Mouse (Mus musculus): ENCODE measurements at regions not wholly inside any gene's neighbourhood (a gene's known extent, or its start where the extent isn't known, plus 50 kb on each side); places are given as distances from the start of the nearest gene placed in this dataset.

DNA sequence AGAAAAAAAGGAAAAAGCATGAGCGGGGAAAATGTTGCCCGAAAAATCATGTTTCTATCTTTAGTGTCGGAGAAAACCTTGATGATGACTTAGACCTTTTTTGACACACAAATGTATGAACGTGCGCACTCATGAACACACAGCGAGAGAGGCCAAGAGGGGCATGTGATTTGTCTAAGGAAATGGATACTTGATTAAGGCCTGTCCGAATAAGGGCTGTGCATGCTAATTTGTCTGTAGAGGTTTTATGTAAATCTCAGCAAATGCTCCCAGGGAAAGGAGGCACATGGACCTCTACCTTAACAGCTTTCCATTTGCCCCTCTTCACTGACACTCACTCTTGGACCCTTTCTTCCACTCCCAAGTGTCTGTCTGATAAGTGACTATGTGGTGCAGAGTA is 182.5 kb upstream of the Rgma start:
- H3K36me3 ChIP-seq = no peaks in the 10 kb centered on the region
- H3K27me3 ChIP-seq = no peaks in the 10 kb centered on the region
- no peak for ATAC-seq (ENCODE audit: insufficient number of reproducible peaks, insufficient read depth, low FRiP score, low TSS enrichment, low read depth)
- WGBS = 82% methylated on average over 7 of the region's 7 CpGs
- no peak overlapping the region for H3K9ac ChIP-seq
- H3K4me2 ChIP-seq = no peak overlapping the region
- no peaks in the 10 kb centered on the region for H3K9me3 ChIP-seq
- 0 out of 2 replicates have a peak, but pooled peaks cover 7% of the 10 kb centered on the region for H3K4me1 ChIP-seq
- no peak overlapping the region for H3K4me3 ChIP-seq
- H3K27ac ChIP-seq = no peak overlapping the region

DNA sequence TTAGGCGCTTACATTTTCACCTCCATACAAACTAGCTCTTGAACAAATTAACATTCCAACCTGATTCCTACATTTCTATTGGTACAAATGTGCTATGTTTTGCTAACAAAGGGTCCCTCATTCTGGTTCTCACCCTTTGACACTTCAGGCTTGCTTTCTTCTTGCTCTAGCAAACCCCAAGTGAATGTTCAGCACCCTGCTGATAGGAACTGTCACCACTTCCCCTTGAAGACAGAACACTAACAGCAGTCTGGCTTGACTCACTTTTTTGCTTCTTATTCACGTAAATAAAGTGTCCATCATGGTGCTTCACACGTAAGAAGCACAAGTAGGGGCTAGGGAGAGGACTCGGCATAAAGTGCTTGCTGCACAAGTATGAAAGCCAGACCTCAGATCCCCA is 180.0 kb upstream of the Rgma start:
- Histone ChIP-seq H3K27me3 (no peaks in the 10 kb centered on the region), H3K9ac (no peak overlapping the region), H3K4me1 (0 out of 2 replicates have a peak, but pooled peaks cover 7% of the 10 kb centered on the region), H3K4me3 (no peak overlapping the region), H3K36me3 (no peaks in the 10 kb centered on the region), H3K4me2 (no peak overlapping the region), H3K27ac (no peak overlapping the region), H3K9me3 (peaks cover 3% of the 10 kb centered on the region; the same call in 1 of the 2 replicates)
- no peak for ATAC-seq (ENCODE audit: insufficient number of reproducible peaks, insufficient read depth, low FRiP score, low TSS enrichment, low read depth)
- WGBS = 74% methylated on average over 4 of the region's 4 CpGs

DNA sequence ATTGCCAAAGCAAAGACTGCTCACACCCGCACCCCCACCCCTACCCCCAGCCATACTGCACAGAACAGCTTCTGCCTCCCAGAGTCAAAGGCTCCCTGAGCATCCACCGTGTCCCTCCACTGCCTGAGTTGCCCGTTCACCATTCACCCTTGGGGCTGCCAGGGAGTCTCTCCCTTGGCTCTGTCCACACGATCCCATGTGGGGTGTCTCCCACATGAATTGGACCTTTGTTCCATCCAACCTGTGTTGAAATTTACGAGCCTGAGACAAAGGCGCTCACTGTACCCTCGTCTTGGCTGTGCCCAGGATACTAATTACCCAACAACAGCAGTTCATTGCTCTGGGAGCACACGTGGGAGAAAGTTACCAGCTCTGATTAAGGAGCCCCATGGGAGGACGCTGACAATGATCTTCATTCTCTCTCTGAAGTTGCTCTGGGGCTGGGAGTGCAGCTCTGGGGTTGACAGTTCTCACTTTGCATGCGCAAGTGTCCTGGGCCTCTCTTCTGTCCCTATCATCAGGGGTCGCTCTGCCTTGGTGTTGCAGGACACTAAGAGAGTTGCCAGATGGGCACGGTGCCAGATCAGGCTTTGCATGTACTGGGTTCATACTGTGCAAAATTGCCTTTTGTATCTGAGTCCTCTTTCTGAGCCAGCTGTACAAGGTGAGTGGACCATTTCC is 178.3 kb upstream of the Rgma start:
- no peaks in the 10 kb centered on the region for H3K27me3 ChIP-seq
- WGBS = 34% methylated on average over 12 of the region's 12 CpGs
- 0 out of 2 replicates have a peak, but pooled peaks cover 7% of the 10 kb centered on the region for H3K4me1 ChIP-seq
- 0 out of 2 replicates have a peak, but pooled peaks have one; percentile 52 for ATAC-seq (ENCODE audit: insufficient number of reproducible peaks, insufficient read depth, low FRiP score, low TSS enrichment, low read depth)
- H3K9me3 ChIP-seq = peaks cover 3% of the 10 kb centered on the region; the same call in 1 of the 2 replicates
- H3K27ac ChIP-seq = no peak overlapping the region
- no peak overlapping the region for H3K9ac ChIP-seq
- no peaks in the 10 kb centered on the region for H3K36me3 ChIP-seq
- H3K4me3 ChIP-seq = no peak overlapping the region
- no peak overlapping the region for H3K4me2 ChIP-seq

- WGBS = 76% methylated on average over 5 of the region's 5 CpGs
- no peaks in the 10 kb centered on the region for H3K36me3 ChIP-seq
Measured at GRCm38 (mm10) chr7:73198069-73198468, 177.2 kb upstream of the Rgma start.

GRCm38 (mm10) chr7:73199967-73200366 is 175.3 kb upstream of the Rgma start:
- peaks cover 9% of the 10 kb centered on the region; the same call in 1 of the 2 replicates for H3K9me3 ChIP-seq
- 0 out of 2 replicates have a peak, but pooled peaks cover 7% of the 10 kb centered on the region for H3K4me1 ChIP-seq
- H3K36me3 ChIP-seq = no peaks in the 10 kb centered on the region
- H3K9ac ChIP-seq = no peak overlapping the region
- no peak overlapping the region for H3K4me2 ChIP-seq
- no peak for ATAC-seq (ENCODE audit: insufficient number of reproducible peaks, insufficient read depth, low FRiP score, low TSS enrichment, low read depth)
- WGBS = 91% methylated on average over 6 of the region's 6 CpGs
- no peak overlapping the region for H3K27ac ChIP-seq
- H3K27me3 ChIP-seq = no peaks in the 10 kb centered on the region
- no peak overlapping the region for H3K4me3 ChIP-seq

More at GRCm38 (mm10) chr7:73198069-73198468, 177.2 kb upstream of the Rgma start:
- peaks cover 3% of the 10 kb centered on the region; the same call in 1 of the 2 replicates for H3K9me3 ChIP-seq
- ATAC-seq (ENCODE audit: insufficient number of reproducible peaks, insufficient read depth, low FRiP score, low TSS enrichment, low read depth) = no peak
- no peak overlapping the region for H3K4me3 ChIP-seq
- H3K27ac ChIP-seq = no peak overlapping the region
- no peak overlapping the region for H3K9ac ChIP-seq
- H3K4me2 ChIP-seq = no peak overlapping the region
- H3K27me3 ChIP-seq = no peaks in the 10 kb centered on the region
- H3K4me1 ChIP-seq = 0 out of 2 replicates have a peak, but pooled peaks cover 7% of the 10 kb centered on the region

DNA sequence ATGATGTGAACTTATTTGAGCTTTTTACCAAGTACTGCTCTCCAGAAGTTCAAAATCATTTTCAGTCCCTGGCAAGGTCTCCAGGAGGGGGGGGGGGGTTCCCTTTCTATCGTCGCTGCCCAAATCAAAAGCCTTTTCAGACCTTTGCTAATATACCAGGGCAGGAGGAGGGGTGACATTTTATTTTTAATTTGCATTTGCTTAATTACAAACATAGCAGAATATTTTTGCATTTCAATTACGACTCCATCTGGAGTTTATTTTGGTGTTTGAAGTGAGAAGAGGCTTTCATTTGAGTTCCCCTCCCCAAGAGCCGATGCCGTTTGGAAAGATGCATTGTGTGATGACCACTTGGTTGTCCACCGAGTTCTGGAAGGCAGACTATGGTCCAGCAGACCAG is 174.0 kb upstream of the Rgma start:
- Histone ChIP-seq H3K36me3 (no peaks in the 10 kb centered on the region), H3K27ac (no peak overlapping the region), H3K27me3 (no peaks in the 10 kb centered on the region), H3K9ac (no peak overlapping the region), H3K4me2 (no peak overlapping the region), H3K4me3 (no peak overlapping the region), H3K9me3 (peaks cover 9% of the 10 kb centered on the region; the same call in 1 of the 2 replicates), H3K4me1 (0 out of 2 replicates have a peak, but pooled peaks cover 7% of the 10 kb centered on the region)
- WGBS = 53% methylated on average over 6 of the region's 6 CpGs
- ATAC-seq (ENCODE audit: insufficient number of reproducible peaks, insufficient read depth, low FRiP score, low TSS enrichment, low read depth) = no peak

GRCm38 (mm10) chr7:73206922-73207811 is 168.1 kb upstream of the Rgma start:
- 55% methylated on average over 7 of the region's 7 CpGs for WGBS
- no peak for ATAC-seq (ENCODE audit: insufficient number of reproducible peaks, insufficient read depth, low FRiP score, low TSS enrichment, low read depth)
- H3K36me3 ChIP-seq = no peaks in the 10 kb centered on the region

GRCm38 (mm10) chr7:73208479-73208816 is 166.9 kb upstream of the Rgma start:
- H3K4me2 ChIP-seq = peak overlapping the region; percentile 36
- H3K36me3 ChIP-seq = no peaks in the 10 kb centered on the region
- 54% methylated on average over 4 of the region's 4 CpGs for WGBS
- H3K27me3 ChIP-seq = no peaks in the 10 kb centered on the region
- no peak for ATAC-seq (ENCODE audit: insufficient number of reproducible peaks, insufficient read depth, low FRiP score, low TSS enrichment, low read depth)
- 0 out of 2 replicates have a peak, but pooled peaks cover 6% of the 10 kb centered on the region for H3K9me3 ChIP-seq
- H3K4me1 ChIP-seq = peaks cover 27% of the 10 kb centered on the region
- no peak overlapping the region for H3K4me3 ChIP-seq
- peak overlapping the region; percentile 44; the same call in 1 of the 2 replicates for H3K27ac ChIP-seq
- no peak overlapping the region for H3K9ac ChIP-seq

More at GRCm38 (mm10) chr7:73206922-73207811, 168.1 kb upstream of the Rgma start:
- no peak overlapping the region for H3K4me2 ChIP-seq
- no peak overlapping the region for H3K27ac ChIP-seq
- no peak overlapping the region for H3K9ac ChIP-seq
- 0 out of 2 replicates have a peak, but pooled peaks cover 6% of the 10 kb centered on the region for H3K9me3 ChIP-seq
- H3K4me3 ChIP-seq = no peak overlapping the region
- H3K4me1 ChIP-seq = peaks cover 27% of the 10 kb centered on the region
- H3K27me3 ChIP-seq = no peaks in the 10 kb centered on the region

GRCm38 (mm10) chr7:73208817-73209602 is 166.3 kb upstream of the Rgma start:
- peak overlapping the region; percentile 36 for H3K4me2 ChIP-seq
- H3K4me1 ChIP-seq = peaks cover 27% of the 10 kb centered on the region
- WGBS = 17% methylated on average over 18 of the region's 18 CpGs
- H3K27ac ChIP-seq = peak overlapping the region; percentile 44; the same call in 1 of the 2 replicates
- peak; percentile 72; the same call in 1 of the 2 replicates for ATAC-seq (ENCODE audit: insufficient number of reproducible peaks, insufficient read depth, low FRiP score, low TSS enrichment, low read depth)
- 0 out of 2 replicates have a peak, but pooled peaks cover 5% of the 10 kb centered on the region for H3K9me3 ChIP-seq
- no peak overlapping the region for H3K9ac ChIP-seq
- H3K27me3 ChIP-seq = no peaks in the 10 kb centered on the region
- H3K4me3 ChIP-seq = no peak overlapping the region
- H3K36me3 ChIP-seq = no peaks in the 10 kb centered on the region

DNA sequence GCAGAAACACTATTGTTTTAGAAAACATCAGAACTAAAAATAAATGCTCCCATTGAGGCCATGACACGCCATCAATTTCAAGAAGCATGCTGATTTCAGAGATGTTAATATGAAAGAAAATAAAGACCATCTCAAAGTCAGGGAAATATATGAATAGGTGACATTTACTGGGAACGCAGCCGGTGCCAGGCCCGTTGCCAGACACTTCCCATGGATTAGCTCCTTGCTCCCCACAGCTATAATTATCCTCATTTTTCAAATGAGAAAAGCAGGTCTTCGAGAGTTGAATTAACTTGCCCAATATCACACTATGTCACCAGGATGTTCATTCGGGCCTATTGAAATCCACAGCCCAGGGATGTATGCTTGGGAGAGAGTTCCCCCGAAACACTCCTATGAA is 165.2 kb upstream of the Rgma start:
- Histone ChIP-seq H3K9ac (no peak overlapping the region), H3K4me2 (no peak overlapping the region), H3K4me1 (peaks cover 27% of the 10 kb centered on the region), H3K27ac (no peak overlapping the region), H3K9me3 (no peaks in the 10 kb centered on the region), H3K36me3 (no peaks in the 10 kb centered on the region), H3K4me3 (no peak overlapping the region), H3K27me3 (no peaks in the 10 kb centered on the region)
- WGBS = 77% methylated on average over 7 of the region's 7 CpGs
- ATAC-seq (ENCODE audit: insufficient number of reproducible peaks, insufficient read depth, low FRiP score, low TSS enrichment, low read depth) = no peak

Measured in embryonic facial prominence, embryonic 13.5 days (tissue).